Mouse (Mus musculus): ENCODE data around the gene Vmn2r-ps159.
"Not testable (repeated sequence)": the region's sequence is repeated elsewhere in the genome, so short reads cannot be mapped to it uniquely, and the experiment has no call there.

Vmn2r-ps159 gene

DNA sequence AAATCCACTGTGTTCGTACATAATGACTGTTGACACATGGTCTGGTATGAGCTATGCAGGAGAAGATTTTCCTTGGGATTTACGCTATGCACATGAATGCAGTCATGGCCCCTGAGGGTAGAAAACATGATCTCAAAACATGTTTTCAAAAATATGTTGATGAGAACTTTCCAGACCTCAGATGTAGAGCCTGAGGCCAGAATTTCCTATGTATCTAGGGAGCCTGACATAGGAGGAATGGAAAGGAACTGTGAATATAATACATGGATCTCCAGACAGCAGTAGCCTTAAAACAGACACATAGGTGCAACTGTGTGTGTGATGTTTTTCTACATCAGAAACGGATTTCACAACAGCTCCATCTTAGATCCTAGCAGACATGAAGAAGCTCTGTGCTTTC, at the start of gene Vmn2r-ps159:
Gene Vmn2r-ps159 (plus strand): TSS at position 301 of the 400 bp plus-strand sequence.
- not testable (repeated sequence) for DNase-seq (ENCODE audit: extremely low spot score)

DNA sequence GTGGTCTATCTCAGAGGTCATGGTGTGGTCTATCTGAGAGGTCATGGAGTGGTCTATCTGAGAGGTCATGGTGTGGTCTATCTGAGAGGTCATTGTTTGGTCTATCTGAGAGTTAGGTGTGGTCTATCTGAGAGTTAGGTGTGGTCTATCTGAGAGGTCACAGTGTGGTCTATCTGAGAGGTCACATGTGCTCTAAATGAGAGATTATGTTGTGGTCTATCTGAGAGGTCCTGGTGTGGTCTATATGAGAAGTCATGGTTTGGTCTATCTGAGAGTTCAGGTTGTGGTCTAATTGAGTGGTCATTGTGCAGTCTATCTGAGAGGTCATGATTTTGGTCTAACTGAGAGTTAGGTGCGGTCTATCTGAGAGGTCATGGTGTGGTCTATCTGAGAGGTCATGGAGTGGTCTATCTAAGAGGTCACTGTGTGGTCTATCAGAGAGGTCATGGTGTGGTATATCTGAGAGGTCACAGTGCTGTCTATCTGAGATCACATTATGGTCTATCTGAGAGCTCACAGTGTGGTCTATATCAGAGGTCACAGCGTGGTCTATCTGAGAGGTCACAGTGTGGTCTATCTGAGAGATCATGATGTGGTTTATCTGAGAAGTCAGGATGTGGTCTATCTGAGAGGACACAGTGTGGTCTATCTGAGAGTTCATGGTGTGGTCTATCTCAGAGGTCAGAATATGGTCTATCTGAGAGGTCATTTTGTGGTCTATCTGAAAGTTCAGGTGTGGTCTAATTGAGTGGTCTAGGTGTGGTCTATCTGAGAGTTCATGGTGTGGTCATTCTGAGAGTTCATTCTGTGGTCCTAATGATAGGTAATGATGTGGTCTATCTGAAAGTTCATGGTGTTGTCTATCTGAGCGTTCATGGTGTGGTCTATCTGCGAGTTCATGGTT, 10.9 kb downstream of the Vmn2r-ps159 start:
- not testable (repeated sequence) for DNase-seq (ENCODE audit: extremely low spot score)

DNA sequence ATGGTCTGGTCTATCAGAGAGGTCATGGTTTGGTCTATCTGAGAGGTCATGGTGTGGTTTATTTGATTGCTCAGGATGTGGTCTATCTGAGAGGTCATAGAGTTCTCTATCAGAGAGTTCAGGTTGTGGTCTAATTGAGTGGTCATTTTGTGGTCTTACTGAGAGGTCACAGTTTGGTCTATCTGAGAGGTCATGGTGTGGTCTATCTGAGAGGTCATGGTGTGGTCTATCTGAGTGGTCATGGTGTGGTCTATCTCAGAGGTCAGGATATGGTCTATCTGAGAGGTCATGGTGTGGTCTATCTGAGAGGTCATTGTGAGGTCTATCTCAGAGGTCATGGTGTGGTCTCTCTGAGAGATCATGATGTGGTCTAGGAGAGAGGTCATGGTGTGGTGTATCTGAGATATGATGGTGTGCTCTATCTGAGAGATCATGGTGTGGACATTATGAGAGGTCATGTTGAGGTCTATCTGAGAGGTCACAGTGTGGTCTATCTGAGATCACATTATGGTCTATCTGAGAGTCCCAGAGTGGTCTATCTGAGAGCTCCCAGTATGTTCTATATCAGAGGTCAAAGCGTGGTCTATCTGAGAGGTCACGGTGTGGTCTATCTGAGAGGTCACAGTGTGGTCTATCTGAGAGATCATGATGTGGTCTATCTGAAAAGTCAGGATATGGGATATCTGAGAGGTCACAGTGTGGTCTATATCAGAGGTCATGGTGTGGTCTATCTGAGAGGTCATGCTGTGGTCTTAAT, 11.8 kb downstream of the Vmn2r-ps159 start:
- peak; percentile 58 for DNase-seq (ENCODE audit: extremely low spot score)

DNA sequence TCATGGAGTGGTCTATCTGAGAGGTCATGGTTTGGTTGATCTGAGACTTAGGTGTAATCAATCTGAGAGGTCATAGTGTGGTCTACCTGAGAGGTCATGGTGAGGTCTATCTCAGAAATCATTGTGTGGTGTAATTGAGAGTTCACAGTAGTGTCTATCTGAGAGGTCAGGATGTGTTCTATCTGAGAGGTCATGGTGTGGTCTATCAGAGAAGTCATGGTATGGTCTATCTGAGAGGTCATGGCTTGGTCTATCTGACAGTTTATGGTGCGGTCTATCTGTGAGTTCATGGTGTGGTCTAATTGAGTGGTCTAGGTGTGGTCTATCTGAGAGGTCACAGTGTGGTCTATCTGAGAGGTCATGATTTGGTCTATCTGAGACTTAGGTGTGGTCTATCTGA, 12.4 kb downstream of the Vmn2r-ps159 start:
- no peak for DNase-seq (ENCODE audit: extremely low spot score)

DNA sequence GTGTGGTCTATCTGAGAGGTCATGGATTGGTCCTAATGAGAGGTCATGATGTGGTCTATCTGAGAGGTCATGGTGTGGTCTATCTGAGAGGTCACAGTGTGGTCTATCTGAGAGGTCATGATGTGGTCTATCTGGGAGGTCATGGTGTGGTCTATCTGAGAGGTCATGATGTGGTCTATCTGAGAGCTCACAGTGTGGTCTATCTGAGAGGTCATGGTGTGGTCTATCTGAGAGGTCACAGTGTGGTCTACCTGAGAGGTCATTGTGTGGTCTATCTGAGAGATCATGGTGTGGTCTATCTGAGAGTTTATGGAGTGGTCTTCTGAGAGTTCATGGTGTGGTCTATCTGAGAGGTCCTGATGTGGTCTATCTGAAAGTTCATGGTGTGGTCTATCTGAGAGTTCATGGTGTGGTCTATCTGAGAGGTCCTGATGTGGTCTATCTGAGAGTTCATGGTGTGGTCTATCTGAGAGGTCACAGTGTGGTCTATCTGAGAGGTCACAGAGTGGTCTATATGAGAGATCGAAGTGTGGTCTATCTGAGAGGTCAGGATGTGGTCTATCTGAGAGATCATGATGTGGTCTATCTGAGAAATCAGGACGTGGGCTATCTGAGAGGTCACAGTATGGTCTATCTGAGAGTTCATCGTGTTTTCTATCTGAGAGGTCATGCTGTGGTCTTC, 26.0 kb downstream of the Vmn2r-ps159 start:
- DNase-seq (ENCODE audit: extremely low spot score): not testable (repeated sequence)

All from embryo, embryonic 9.5 days (tissue).